Mouse (Mus musculus): ENCODE measurements around the gene H2-Q6.
"Not testable (repeated sequence)": the region's sequence is repeated elsewhere in the genome, so short reads cannot be mapped to it uniquely, and the experiment has no call there.

- not testable (repeated sequence) for TF ChIP-seq CTCF (IDR thresholded peaks at IDR 0.05; ENCODE audit: control insufficient read depth, insufficient read depth, insufficient read length); MAX (IDR thresholded peaks at IDR 0.05); USF1 (IDR thresholded peaks at IDR 0.05; ENCODE audit: low read depth); FOSL1 (IDR thresholded peaks at IDR 0.05; ENCODE audit: insufficient read depth, low read length, poor library complexity, severe bottlenecking); MYOD1 (IDR thresholded peaks at IDR 0.05; ENCODE audit: control insufficient read depth, insufficient read length, low read depth)
Observed at GRCm38 (mm10) chr17:35458247-35458646, 33.6 kb downstream of the H2-Q6 start.

Measured in C2C12 (cell line).